Mouse (Mus musculus): ENCODE results near the gene Phf24. TPM values are rescaled to one million over a fixed set of nuclear protein-coding genes. Genes with fewer than 3 reads are reported as not detected.

The Phf24 gene
- total RNA-seq (2014; rRNA removed): 0.18 and 0.20 TPM in 2 replicates
- polyA plus RNA-seq (2012; rRNA removed): 0.05 and 0.13 TPM in 2 replicates

- H3K9ac ChIP-seq (ENCODE audit: low read depth, low read length): no peak within 1 kb of the TSS
- H3K36me3 ChIP-seq (ENCODE audit: control insufficient read depth, insufficient read depth, low read length): no peaks in the 10 kb centered on the region
- no peaks in the 10 kb centered on the region for H3K4me1 ChIP-seq (ENCODE audit: control insufficient read depth, insufficient read depth, low read length)
- H3K27ac ChIP-seq (replicated peaks; ENCODE audit: insufficient read depth, low read depth, low read length): no peak within 1 kb of the TSS
- WGBS: 8% methylated on average over 89 of the region's 90 CpGs
- no peak for DNase-seq (ENCODE audit: extremely low read depth, low read depth, low spot score)
- no peak for TF ChIP-seq POLR2A (IDR thresholded peaks at IDR 0.05; ENCODE audit: extremely low read depth, insufficient read depth, low read length)
- no peak for TF ChIP-seq CTCF (IDR thresholded peaks at IDR 0.05; ENCODE audit: low read depth, low read length)
- no peaks in the 10 kb centered on the region for H3K79me2 ChIP-seq (ENCODE audit: control insufficient read depth, insufficient read depth, low read length)
- H3K27me3 ChIP-seq (ENCODE audit: control insufficient read depth, insufficient read depth, low read length): peaks cover 22% of the 10 kb centered on the region
- H3K4me3 ChIP-seq (ENCODE audit: insufficient read depth, low read depth, low read length): peak within 1 kb of the TSS; percentile 36; the same call in 1 of the 2 replicates
Measured at GRCm38 (mm10) chr4:42916617-42917401, at the start of gene Phf24. Gene Phf24, plus strand, starts transcription at chr4:42916660.

GRCm38 (mm10) chr4:42867390-42867789, 49.1 kb upstream of the Phf24 start:
- no peak for TF ChIP-seq POLR2A (IDR thresholded peaks at IDR 0.05; ENCODE audit: extremely low read depth, insufficient read depth, low read length)
- TF ChIP-seq CTCF (IDR thresholded peaks at IDR 0.05; ENCODE audit: low read depth, low read length): no peak

GRCm38 (mm10) chr4:42868193-42868592, 48.3 kb upstream of the Phf24 start:
- no peak for DNase-seq (ENCODE audit: extremely low read depth, low read depth, low spot score)
- Histone ChIP-seq H3K36me3 (ENCODE audit: control insufficient read depth, insufficient read depth, low read length) (no peaks in the 10 kb centered on the region), H3K27me3 (ENCODE audit: control insufficient read depth, insufficient read depth, low read length) (no peaks in the 10 kb centered on the region), H3K9ac (ENCODE audit: low read depth, low read length) (no peak overlapping the region), H3K4me3 (ENCODE audit: insufficient read depth, low read depth, low read length) (no peak overlapping the region), H3K27ac (replicated peaks; ENCODE audit: insufficient read depth, low read depth, low read length) (no peak overlapping the region), H3K79me2 (ENCODE audit: control insufficient read depth, insufficient read depth, low read length) (no peaks in the 10 kb centered on the region), H3K4me1 (ENCODE audit: control insufficient read depth, insufficient read depth, low read length) (no peaks in the 10 kb centered on the region)
- TF ChIP-seq POLR2A (IDR thresholded peaks at IDR 0.05; ENCODE audit: extremely low read depth, insufficient read depth, low read length): no peak
- TF ChIP-seq CTCF (IDR thresholded peaks at IDR 0.05; ENCODE audit: low read depth, low read length): no peak
- WGBS: 88% methylated on average over 5 of the region's 5 CpGs

More at GRCm38 (mm10) chr4:42867390-42867789, 49.1 kb upstream of the Phf24 start:
- 33% methylated on average over 3 of the region's 3 CpGs for WGBS
- Histone ChIP-seq H3K4me3 (ENCODE audit: insufficient read depth, low read depth, low read length) (no peak overlapping the region), H3K79me2 (ENCODE audit: control insufficient read depth, insufficient read depth, low read length) (no peaks in the 10 kb centered on the region), H3K9ac (ENCODE audit: low read depth, low read length) (no peak overlapping the region), H3K27me3 (ENCODE audit: control insufficient read depth, insufficient read depth, low read length) (no peaks in the 10 kb centered on the region), H3K27ac (replicated peaks; ENCODE audit: insufficient read depth, low read depth, low read length) (no peak overlapping the region), H3K4me1 (ENCODE audit: control insufficient read depth, insufficient read depth, low read length) (no peaks in the 10 kb centered on the region), H3K36me3 (ENCODE audit: control insufficient read depth, insufficient read depth, low read length) (no peaks in the 10 kb centered on the region)
- DNase-seq (ENCODE audit: extremely low read depth, low read depth, low spot score): no peak

DNA sequence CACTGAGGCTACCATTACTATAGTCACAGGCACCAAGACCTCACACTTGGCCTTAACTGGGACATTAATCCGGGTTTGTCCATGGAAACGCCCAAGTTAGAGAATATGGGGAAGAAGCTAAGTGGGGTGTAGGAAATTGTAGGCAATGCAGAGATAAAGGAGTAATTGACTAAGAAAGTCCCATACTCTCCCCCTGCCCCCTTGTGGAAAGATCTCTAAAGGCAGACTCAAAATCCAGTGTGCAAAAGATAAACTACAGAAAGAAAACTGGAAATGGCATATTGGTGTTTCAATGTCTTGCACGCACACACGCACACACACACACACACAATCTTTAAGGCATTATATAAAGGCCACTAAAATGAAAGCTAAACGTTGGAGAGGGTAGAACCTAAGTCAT, 45.7 kb upstream of the Phf24 start:
- no peak overlapping the region for H3K4me3 ChIP-seq (ENCODE audit: insufficient read depth, low read depth, low read length)
- TF ChIP-seq CTCF (IDR thresholded peaks at IDR 0.05; ENCODE audit: low read depth, low read length) (no peak), POLR2A (IDR thresholded peaks at IDR 0.05; ENCODE audit: extremely low read depth, insufficient read depth, low read length) (no peak)
- no peaks in the 10 kb centered on the region for H3K36me3 ChIP-seq (ENCODE audit: control insufficient read depth, insufficient read depth, low read length)
- H3K27me3 ChIP-seq (ENCODE audit: control insufficient read depth, insufficient read depth, low read length): no peaks in the 10 kb centered on the region
- no peak overlapping the region for H3K9ac ChIP-seq (ENCODE audit: low read depth, low read length)
- no peaks in the 10 kb centered on the region for H3K4me1 ChIP-seq (ENCODE audit: control insufficient read depth, insufficient read depth, low read length)
- WGBS: 84% methylated on average over 5 of the region's 5 CpGs
- H3K27ac ChIP-seq (replicated peaks; ENCODE audit: insufficient read depth, low read depth, low read length): no peak overlapping the region
- no peaks in the 10 kb centered on the region for H3K79me2 ChIP-seq (ENCODE audit: control insufficient read depth, insufficient read depth, low read length)
- no peak for DNase-seq (ENCODE audit: extremely low read depth, low read depth, low spot score)

DNA sequence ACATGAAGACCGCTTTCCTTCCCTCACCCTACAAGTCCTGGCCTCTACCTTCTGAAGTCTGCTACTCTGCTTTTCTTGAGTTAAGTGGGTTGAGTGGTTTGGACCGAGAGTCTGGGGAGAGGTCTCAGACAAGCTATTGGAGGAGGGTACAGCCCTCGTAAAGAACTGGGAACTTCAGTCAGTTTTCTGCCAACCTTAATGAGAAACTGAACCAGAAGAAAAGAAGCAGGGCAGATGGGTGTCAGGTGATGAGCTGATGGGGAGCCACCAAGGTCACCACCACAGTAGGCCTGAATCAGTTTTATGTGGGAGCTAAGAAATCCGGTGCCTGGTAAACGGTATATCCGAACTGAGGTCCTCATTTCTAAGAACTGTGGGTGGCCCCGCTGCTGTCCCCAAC, 44.3 kb upstream of the Phf24 start:
- no peak overlapping the region for H3K27ac ChIP-seq (replicated peaks; ENCODE audit: insufficient read depth, low read depth, low read length)
- no peak overlapping the region for H3K9ac ChIP-seq (ENCODE audit: low read depth, low read length)
- TF ChIP-seq CTCF (IDR thresholded peaks at IDR 0.05; ENCODE audit: low read depth, low read length) (no peak), POLR2A (IDR thresholded peaks at IDR 0.05; ENCODE audit: extremely low read depth, insufficient read depth, low read length) (no peak)
- WGBS: 95% methylated on average over 7 of the region's 7 CpGs
- DNase-seq (ENCODE audit: extremely low read depth, low read depth, low spot score): no peak
- no peaks in the 10 kb centered on the region for H3K36me3 ChIP-seq (ENCODE audit: control insufficient read depth, insufficient read depth, low read length)
- no peaks in the 10 kb centered on the region for H3K79me2 ChIP-seq (ENCODE audit: control insufficient read depth, insufficient read depth, low read length)
- no peak overlapping the region for H3K4me3 ChIP-seq (ENCODE audit: insufficient read depth, low read depth, low read length)
- H3K4me1 ChIP-seq (ENCODE audit: control insufficient read depth, insufficient read depth, low read length): no peaks in the 10 kb centered on the region
- no peaks in the 10 kb centered on the region for H3K27me3 ChIP-seq (ENCODE audit: control insufficient read depth, insufficient read depth, low read length)

Measured in liver, adult 2 months (tissue).